Mouse (Mus musculus): ENCODE data around the gene Gm11011. TPM values are rescaled to one million over a fixed set of nuclear protein-coding genes. Genes with fewer than 3 reads are reported as not detected.

The Gm11011 gene
- polyA plus RNA-seq, 1 experiment from 2014 or later = not detected

- H3K4me2 ChIP-seq = no peak overlapping the region
Observed at GRCm38 (mm10) chr2:169610882-169611281, 23.3 kb upstream of the Gm11011 start.

DNA sequence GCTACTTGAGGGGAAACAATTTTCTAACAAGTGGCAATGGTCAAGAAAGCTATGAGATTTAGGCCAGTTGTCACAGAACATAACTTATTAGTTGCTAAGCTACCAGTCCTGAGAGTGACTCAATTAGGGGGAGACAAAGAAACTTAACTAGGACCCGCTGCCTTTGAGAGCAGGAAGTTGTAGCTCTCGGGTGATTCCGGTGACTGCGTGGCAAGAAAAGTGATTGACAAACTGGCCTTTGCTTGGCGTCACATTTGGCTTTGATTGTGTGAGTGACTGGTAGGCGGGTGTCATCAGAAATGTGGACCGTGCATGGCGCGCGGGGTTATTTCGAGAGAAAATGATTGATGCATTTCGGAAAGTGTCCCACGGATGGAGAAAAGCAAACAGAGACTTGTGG lies 22.4 kb upstream of the Gm11011 start:
- Histone ChIP-seq H3K27ac (replicated peaks) (no peak overlapping the region), H3K9ac (replicated peaks) (no peak overlapping the region), H3K27me3 (replicated peaks) (no peaks in the 10 kb centered on the region), H3K4me2 (0 out of 2 replicates have a peak overlapping the region, but pooled peaks have one; percentile 15), H3K4me3 (replicated peaks) (no peak overlapping the region), H3K9me3 (replicated peaks) (no peaks in the 10 kb centered on the region), H3K4me1 (peaks cover 35% of the 10 kb centered on the region), H3K36me3 (no peaks in the 10 kb centered on the region)
- WGBS = 42% methylated on average over 13 of the region's 13 CpGs
- ATAC-seq (ENCODE audit: low FRiP score) = no peak

More at GRCm38 (mm10) chr2:169610882-169611281, 23.3 kb upstream of the Gm11011 start:
- 26% methylated on average over 8 of the region's 8 CpGs for WGBS
- ATAC-seq (ENCODE audit: low FRiP score) = no peak
- H3K27me3 ChIP-seq (replicated peaks) = no peaks in the 10 kb centered on the region
- no peaks in the 10 kb centered on the region for H3K36me3 ChIP-seq
- no peaks in the 10 kb centered on the region for H3K9me3 ChIP-seq (replicated peaks)
- H3K4me1 ChIP-seq = peaks cover 35% of the 10 kb centered on the region
- no peak overlapping the region for H3K27ac ChIP-seq (replicated peaks)
- no peak overlapping the region for H3K9ac ChIP-seq (replicated peaks)
- no peak overlapping the region for H3K4me3 ChIP-seq (replicated peaks)

DNA sequence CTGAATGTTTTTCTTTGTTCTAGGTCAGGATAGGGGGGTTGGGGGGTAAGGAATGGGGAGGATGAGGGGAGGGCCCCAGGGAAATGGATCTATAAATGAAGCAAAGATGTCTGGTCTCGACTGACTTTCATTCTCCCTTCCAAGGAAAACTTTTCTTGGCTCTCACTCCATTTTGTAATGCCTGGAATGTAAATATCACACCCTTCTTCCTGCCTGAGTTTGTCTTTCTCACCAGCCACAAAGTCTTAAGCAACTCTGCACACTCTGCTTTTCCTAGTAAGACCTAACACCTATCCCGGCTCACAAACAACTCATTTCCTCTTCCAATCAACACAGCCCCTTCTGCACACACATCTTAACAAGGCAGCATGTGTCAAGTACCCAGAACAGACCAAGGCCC lies 20.2 kb upstream of the Gm11011 start:
- H3K9ac ChIP-seq (replicated peaks) = no peak overlapping the region
- WGBS = 53% methylated on average over 2 of the region's 2 CpGs
- no peak for ATAC-seq (ENCODE audit: low FRiP score)

GRCm38 (mm10) chr2:169606901-169607678 lies 19.5 kb upstream of the Gm11011 start:
- WGBS = 74% methylated on average over 13 of the region's 13 CpGs
- Histone ChIP-seq H3K9me3 (replicated peaks) (no peaks in the 10 kb centered on the region), H3K9ac (replicated peaks) (no peak overlapping the region), H3K36me3 (no peaks in the 10 kb centered on the region), H3K4me3 (replicated peaks) (no peak overlapping the region), H3K4me1 (peaks cover 24% of the 10 kb centered on the region), H3K27me3 (replicated peaks) (no peaks in the 10 kb centered on the region), H3K27ac (replicated peaks) (no peak overlapping the region), H3K4me2 (no peak overlapping the region)
- no peak for ATAC-seq (ENCODE audit: low FRiP score)

More for the DNA sequence above, 20.2 kb upstream of the Gm11011 start:
- H3K9me3 ChIP-seq (replicated peaks) = no peaks in the 10 kb centered on the region
- peaks cover 31% of the 10 kb centered on the region for H3K4me1 ChIP-seq
- no peak overlapping the region for H3K4me3 ChIP-seq (replicated peaks)
- no peak overlapping the region for H3K4me2 ChIP-seq
- no peaks in the 10 kb centered on the region for H3K36me3 ChIP-seq
- no peak overlapping the region for H3K27ac ChIP-seq (replicated peaks)
- no peaks in the 10 kb centered on the region for H3K27me3 ChIP-seq (replicated peaks)

- Histone ChIP-seq H3K9me3 (replicated peaks) (no peaks in the 10 kb centered on the region), H3K4me2 (no peak overlapping the region), H3K36me3 (no peaks in the 10 kb centered on the region), H3K4me3 (replicated peaks) (no peak overlapping the region), H3K27ac (replicated peaks) (0 out of 2 replicates have a peak overlapping the region, but pooled peaks have one; percentile 28), H3K9ac (replicated peaks) (no peak overlapping the region), H3K27me3 (replicated peaks) (no peaks in the 10 kb centered on the region), H3K4me1 (peaks cover 18% of the 10 kb centered on the region)
- ATAC-seq (ENCODE audit: low FRiP score) = no peak
- 47% methylated on average over 6 of the region's 6 CpGs for WGBS
Observed at GRCm38 (mm10) chr2:169600163-169600562, 12.6 kb upstream of the Gm11011 start.

- Histone ChIP-seq H3K9me3 (replicated peaks) (no peaks in the 10 kb centered on the region), H3K4me2 (no peak overlapping the region), H3K9ac (replicated peaks) (no peak overlapping the region), H3K27me3 (replicated peaks) (no peaks in the 10 kb centered on the region), H3K4me3 (replicated peaks) (no peak overlapping the region), H3K36me3 (no peaks in the 10 kb centered on the region), H3K4me1 (peaks cover 18% of the 10 kb centered on the region), H3K27ac (replicated peaks) (0 out of 2 replicates have a peak overlapping the region, but pooled peaks have one; percentile 28)
- WGBS = 77% methylated on average over 4 of the region's 4 CpGs
- no peak for ATAC-seq (ENCODE audit: low FRiP score)
Observed at GRCm38 (mm10) chr2:169599591-169599990, 12.0 kb upstream of the Gm11011 start.

- WGBS = 84% methylated on average over 8 of the region's 8 CpGs
- Histone ChIP-seq H3K4me1 (peaks cover 18% of the 10 kb centered on the region), H3K27me3 (replicated peaks) (no peaks in the 10 kb centered on the region), H3K9me3 (replicated peaks) (no peaks in the 10 kb centered on the region), H3K36me3 (no peaks in the 10 kb centered on the region), H3K4me3 (replicated peaks) (no peak overlapping the region), H3K27ac (replicated peaks) (no peak overlapping the region), H3K4me2 (no peak overlapping the region), H3K9ac (replicated peaks) (no peak overlapping the region)
- no peak for ATAC-seq (ENCODE audit: low FRiP score)
Observed at GRCm38 (mm10) chr2:169597971-169598370, 10.4 kb upstream of the Gm11011 start.

GRCm38 (mm10) chr2:169597357-169597756 lies 9.8 kb upstream of the Gm11011 start:
- H3K9ac ChIP-seq (replicated peaks) = no peak overlapping the region
- H3K9me3 ChIP-seq (replicated peaks) = no peaks in the 10 kb centered on the region
- 36% methylated on average over 6 of the region's 6 CpGs for WGBS
- no peak overlapping the region for H3K4me2 ChIP-seq
- no peaks in the 10 kb centered on the region for H3K36me3 ChIP-seq
- no peak overlapping the region for H3K27ac ChIP-seq (replicated peaks)
- H3K4me1 ChIP-seq = peaks cover 18% of the 10 kb centered on the region
- ATAC-seq (ENCODE audit: low FRiP score) = no peak
- H3K4me3 ChIP-seq (replicated peaks) = no peak overlapping the region
- no peaks in the 10 kb centered on the region for H3K27me3 ChIP-seq (replicated peaks)

- Histone ChIP-seq H3K27me3 (replicated peaks) (no peaks in the 10 kb centered on the region), H3K9me3 (replicated peaks) (no peaks in the 10 kb centered on the region), H3K4me2 (no peak overlapping the region), H3K4me1 (peaks cover 3% of the 10 kb centered on the region; the same call in 1 of the 2 replicates), H3K4me3 (replicated peaks) (no peak overlapping the region), H3K36me3 (no peaks in the 10 kb centered on the region), H3K9ac (replicated peaks) (no peak overlapping the region), H3K27ac (replicated peaks) (no peak overlapping the region)
- WGBS = 64% methylated on average over 3 of the region's 3 CpGs
- ATAC-seq (ENCODE audit: low FRiP score) = no peak
Observed at GRCm38 (mm10) chr2:169593742-169594141, 6.2 kb upstream of the Gm11011 start.

- Histone ChIP-seq H3K4me1 (peaks cover 5% of the 10 kb centered on the region; the same call in 1 of the 2 replicates), H3K4me2 (no peak overlapping the region), H3K27ac (replicated peaks) (no peak overlapping the region), H3K9me3 (replicated peaks) (no peaks in the 10 kb centered on the region), H3K27me3 (replicated peaks) (no peaks in the 10 kb centered on the region), H3K4me3 (replicated peaks) (no peak overlapping the region), H3K36me3 (no peaks in the 10 kb centered on the region), H3K9ac (replicated peaks) (no peak overlapping the region)
- ATAC-seq (ENCODE audit: low FRiP score) = no peak
- WGBS = 80% methylated on average over 8 of the region's 8 CpGs
Observed at GRCm38 (mm10) chr2:169590412-169590811, 2.9 kb upstream of the Gm11011 start.

GRCm38 (mm10) chr2:169589697-169590096 lies 2.2 kb upstream of the Gm11011 start:
- no peak for ATAC-seq (ENCODE audit: low FRiP score)
- WGBS = 90% methylated on average over 10 of the region's 10 CpGs
- H3K4me3 ChIP-seq (replicated peaks) = no peak overlapping the region
- no peak overlapping the region for H3K27ac ChIP-seq (replicated peaks)
- no peaks in the 10 kb centered on the region for H3K27me3 ChIP-seq (replicated peaks)
- H3K4me1 ChIP-seq = peaks cover 12% of the 10 kb centered on the region; the same call in 1 of the 2 replicates
- H3K36me3 ChIP-seq = no peaks in the 10 kb centered on the region
- H3K9me3 ChIP-seq (replicated peaks) = no peaks in the 10 kb centered on the region
- H3K9ac ChIP-seq (replicated peaks) = no peak overlapping the region
- H3K4me2 ChIP-seq = no peak overlapping the region

GRCm38 (mm10) chr2:169586688-169587087 lies 857 bp downstream of the Gm11011 start:
- H3K27ac ChIP-seq (replicated peaks) = no peak overlapping the region
- no peaks in the 10 kb centered on the region for H3K27me3 ChIP-seq (replicated peaks)
- no peaks in the 10 kb centered on the region for H3K36me3 ChIP-seq
- no peak overlapping the region for H3K4me2 ChIP-seq
- H3K9ac ChIP-seq (replicated peaks) = no peak overlapping the region
- WGBS = 90% methylated on average over 3 of the region's 3 CpGs
- H3K4me3 ChIP-seq (replicated peaks) = no peak overlapping the region
- H3K4me1 ChIP-seq = peaks cover 15% of the 10 kb centered on the region; the same call in 1 of the 2 replicates
- no peaks in the 10 kb centered on the region for H3K9me3 ChIP-seq (replicated peaks)
- no peak for ATAC-seq (ENCODE audit: low FRiP score)
